Comparison of ENCODE assay signal across 8 mouse cellular contexts in the genomic region with DNA sequence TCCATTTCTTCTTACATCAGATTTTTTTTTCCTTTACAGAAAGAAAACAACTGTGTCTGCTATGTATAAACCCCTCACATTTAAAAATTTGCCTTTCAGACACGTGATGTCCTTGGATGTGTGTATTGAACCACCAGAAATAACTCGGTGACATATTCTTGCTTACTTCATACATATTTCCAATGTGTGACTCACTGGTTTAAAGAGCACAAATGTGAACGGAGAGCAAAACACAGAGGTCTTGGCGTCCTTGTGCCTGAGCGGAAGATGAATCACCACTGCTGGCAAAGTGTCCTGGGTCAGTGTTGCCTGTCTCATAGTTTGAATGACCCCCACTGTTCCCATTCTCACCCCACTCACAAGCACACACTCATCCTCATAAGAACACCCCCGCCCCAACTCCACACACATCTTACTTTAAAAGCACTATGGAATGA.
A peak's percentile ranks its signal among the peaks of the same experiment; 100 is the strongest.
DNase-seq lines count a peak whose midpoint lies in the region; ATAC-seq and TF ChIP-seq lines count a peak whose summit lies in the region.

No protein-coding gene starts in this region.

- H3K9ac ChIP-seq in hindbrain, embryonic 14.5 days = no peak overlapping the region
- no peak overlapping the region for H3K9ac ChIP-seq in hindbrain, embryonic 11.5 days (ENCODE audit: low read depth, low read length)

- no peaks in the 10 kb centered on the region for H3K36me3 ChIP-seq in hindbrain, embryonic 14.5 days (replicated peaks; ENCODE audit: control insufficient read depth, insufficient read depth)
- no peaks in the 10 kb centered on the region for H3K36me3 ChIP-seq in hindbrain, embryonic 11.5 days (ENCODE audit: control insufficient read depth, insufficient read depth, low read length)

- 53% methylated on average over 6 of the region's 6 CpGs for WGBS in cerebellum, adult 2 months
- WGBS in hindbrain, embryonic 14.5 days = 86% methylated on average over 6 of the region's 6 CpGs
- WGBS in hindbrain, embryonic 11.5 days = 91% methylated on average over 6 of the region's 6 CpGs

- no peak overlapping the region for H3K4me2 ChIP-seq in hindbrain, embryonic 14.5 days (replicated peaks)
- no peak overlapping the region for H3K4me2 ChIP-seq in hindbrain, embryonic 11.5 days (replicated peaks; ENCODE audit: low read depth, low read length)

- peak; percentile 41 to 75 for DNase-seq in cerebellum, adult 2 months
- no peak for DNase-seq in cerebellum, adult 11 months
- DNase-seq in 3134 (ENCODE audit: extremely low read depth, insufficient read length, low spot score) = peak; percentile 44
- DNase-seq in fibroblast of lung, adult 2 months (ENCODE audit: low read depth) = peak; percentile 87
- peak; percentile 47 for DNase-seq in kidney, postnatal 10 days
- DNase-seq in telencephalon, adult 2 months (ENCODE audit: low read depth, low spot score) = peak; percentile 45
- no peak for DNase-seq in hindbrain, embryonic 14.5 days (ENCODE audit: low spot score)
- DNase-seq in hindbrain, embryonic 11.5 days (ENCODE audit: low spot score) = no peak

- TF ChIP-seq CTCF in cerebellum, adult 2 months (IDR thresholded peaks at IDR 0.05; ENCODE audit: borderline replicate concordance, insufficient read depth, low read depth, low read length) = no peak

- no peak for ATAC-seq in hindbrain, embryonic 14.5 days (ENCODE audit: low FRiP score)
- ATAC-seq in hindbrain, embryonic 11.5 days (ENCODE audit: low FRiP score) = no peak

- TF ChIP-seq POLR2A in cerebellum, adult 2 months (IDR thresholded peaks at IDR 0.05; ENCODE audit: borderline replicate concordance, insufficient read depth, low read length) = no peak

- no peaks in the 10 kb centered on the region for H3K9me3 ChIP-seq in hindbrain, embryonic 14.5 days (ENCODE audit: control insufficient read depth, low read length)
- H3K9me3 ChIP-seq in hindbrain, embryonic 11.5 days (ENCODE audit: control insufficient read depth, low read length) = no peaks in the 10 kb centered on the region

- H3K4me1 ChIP-seq in cerebellum, adult 2 months (ENCODE audit: control insufficient read depth, insufficient read depth, low read length) = no peaks in the 10 kb centered on the region
- no peaks in the 10 kb centered on the region for H3K4me1 ChIP-seq in hindbrain, embryonic 14.5 days (replicated peaks; ENCODE audit: control insufficient read depth, insufficient read depth, low read length)
- no peaks in the 10 kb centered on the region for H3K4me1 ChIP-seq in hindbrain, embryonic 11.5 days (replicated peaks; ENCODE audit: control insufficient read depth, insufficient read depth, low read length)

- H3K27ac ChIP-seq in cerebellum, adult 2 months (ENCODE audit: insufficient read depth, low read length) = no peak overlapping the region
- no peak overlapping the region for H3K27ac ChIP-seq in hindbrain, embryonic 14.5 days
- no peak overlapping the region for H3K27ac ChIP-seq in hindbrain, embryonic 11.5 days (ENCODE audit: low read depth, low read length)

- no peak overlapping the region for H3K4me3 ChIP-seq in cerebellum, adult 2 months (replicated peaks; ENCODE audit: insufficient read depth, low read depth, low read length)
- no peak overlapping the region for H3K4me3 ChIP-seq in hindbrain, embryonic 14.5 days (replicated peaks; ENCODE audit: low read length)
- H3K4me3 ChIP-seq in hindbrain, embryonic 11.5 days (ENCODE audit: low read depth, low read length) = no peak overlapping the region

- no peaks in the 10 kb centered on the region for H3K27me3 ChIP-seq in cerebellum, adult 2 months (ENCODE audit: control insufficient read depth, insufficient read depth, low read length)
- no peaks in the 10 kb centered on the region for H3K27me3 ChIP-seq in hindbrain, embryonic 14.5 days (ENCODE audit: control insufficient read depth, insufficient read depth, low read length)
- no peaks in the 10 kb centered on the region for H3K27me3 ChIP-seq in hindbrain, embryonic 11.5 days (ENCODE audit: control insufficient read depth, insufficient read depth, low read length)

Comparison
In these comparisons a context has a peak if more than half of its experiments do, and no peak if none do; other contexts are left out.
1. DNase-seq: peak in cerebellum, adult 2 months (2 of 2), 3134 (single experiment), fibroblast of lung, adult 2 months (single experiment), kidney, postnatal 10 days (single experiment) and telencephalon, adult 2 months (single experiment); none in cerebellum, adult 11 months (single experiment), hindbrain, embryonic 14.5 days (single experiment) and hindbrain, embryonic 11.5 days (single experiment).